Mouse (Mus musculus) kidney, adult 2 months (tissue): ENCODE data around the gene Cfb.

Source experiments
- CTCF ChIP-seq: fragments of 200-500 bp; conservative IDR thresholded peaks from 2 replicates; pipeline ENCODE4 v1.5.1; 2011; ENCODE audit warnings: low read depth, mild to moderate bottlenecking, control low read depth, low read length, moderate library complexity, mixed read lengths; ENCODE audit not compliant: insufficient read depth, insufficient read length
- POLR2A ChIP-seq: fragments of 200-500 bp; IDR thresholded peaks from one replicate; pipeline ENCODE4 v1.6.1; 2011; ENCODE audit warnings: low read depth, low read length, control low read depth

- TF ChIP-seq POLR2A (no peak), CTCF (no peak)
Observed at GRCm38 (mm10) chr17:34899053-34899889, 37.0 kb upstream of the Cfb start.
